Comparison of ENCODE assay signal across 7 mouse cellular contexts in the genomic region with DNA sequence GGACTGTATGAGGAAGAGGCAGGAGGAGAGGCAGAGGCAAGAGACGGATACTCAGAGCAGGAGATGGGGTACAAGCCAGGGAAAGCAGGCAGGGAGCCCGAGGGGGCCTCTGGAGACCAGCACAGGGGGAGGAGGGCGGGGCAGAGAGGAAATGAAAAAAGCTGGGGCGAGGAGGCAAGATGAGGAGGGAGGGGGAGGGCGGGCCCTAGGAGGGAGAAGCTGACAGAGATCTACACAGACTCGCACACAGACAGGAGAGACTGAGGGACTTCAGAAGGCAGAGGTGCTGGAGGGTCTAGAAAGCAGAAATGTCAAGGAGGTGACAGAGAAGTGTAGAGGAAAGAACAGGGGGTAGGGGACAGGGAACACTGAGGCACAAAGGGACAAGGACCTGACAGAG. TPM values are rescaled to one million over a fixed set of nuclear protein-coding genes. Genes with fewer than 3 reads are reported as not detected.
DNase-seq lines count a peak whose midpoint lies in the region; ATAC-seq and TF ChIP-seq lines count a peak whose summit lies in the region.

A gene (plus strand): TSS at position 210 of the 400 bp plus-strand sequence.

- H3K9ac ChIP-seq in MEL (ENCODE audit: control insufficient read depth, low read depth, low read length, poor library complexity, severe bottlenecking) = peak within 1 kb of the TSS; percentile 74
- peak within 1 kb of the TSS; percentile 40; the same call in 1 of the 2 replicates for H3K9ac ChIP-seq in heart, embryonic 13.5 days
- no peak within 1 kb of the TSS for H3K9ac ChIP-seq in liver, embryonic 12.5 days
- no peak within 1 kb of the TSS for H3K9ac ChIP-seq in forebrain, postnatal 0 days

- peak; percentile 87 for DNase-seq in MEL (ENCODE audit: low read depth, low spot score)
- no peak for DNase-seq in forebrain, postnatal 0 days
- no peak for DNase-seq in cerebellum, adult 11 months
- no peak for DNase-seq in frontal cortex, adult 2 months (ENCODE audit: extremely low spot score in 1 of 2, low spot score in 1 of 2)

- no peak for TF ChIP-seq RAD21 in MEL (IDR thresholded peaks at IDR 0.05; ENCODE audit: low read depth, low read length)

- peak within 1 kb of the TSS; percentile 7; the same call in 1 of the 2 replicates for H3K4me2 ChIP-seq in heart, embryonic 13.5 days
- H3K4me2 ChIP-seq in liver, embryonic 12.5 days = 0 out of 2 replicates have a peak within 1 kb of the TSS, but pooled peaks have one; percentile 10
- H3K4me2 ChIP-seq in forebrain, postnatal 0 days (ENCODE audit: low read depth) = no peak within 1 kb of the TSS

- no peak for TF ChIP-seq CTCF in MEL (IDR thresholded peaks at IDR 0.05 in 2 of 3, conservative IDR thresholded peaks at IDR 0.05 in 1 of 3; ENCODE audit: control insufficient read depth in 1 of 3, insufficient read depth in 1 of 3, low read depth in 2 of 3, low read length in 3 of 3, poor library complexity in 1 of 3, severe bottlenecking in 1 of 3)
- no peak for TF ChIP-seq CTCF in forebrain, postnatal 0 days (IDR thresholded peaks at IDR 0.05; ENCODE audit: low read depth)

- peaks cover 6 to 47% of the 10 kb centered on the region in 2 experiments for H3K4me1 ChIP-seq in MEL (ENCODE audit: control insufficient read depth in 1 of 2, insufficient read depth in 2 of 2, low read length in 2 of 2)
- peaks cover 61% of the 10 kb centered on the region for H3K4me1 ChIP-seq in heart, embryonic 13.5 days
- H3K4me1 ChIP-seq in liver, embryonic 12.5 days = peaks cover 77% of the 10 kb centered on the region
- H3K4me1 ChIP-seq in forebrain, postnatal 0 days (ENCODE audit: insufficient read depth) = no peaks in the 10 kb centered on the region

- 11% methylated on average over 5 of the region's 6 CpGs for WGBS in heart, embryonic 13.5 days
- WGBS in liver, embryonic 12.5 days (ENCODE audit: insufficient replicate concordance) = 8% methylated on average over 6 of the region's 6 CpGs
- 16% methylated on average over 6 of the region's 6 CpGs for WGBS in forebrain, postnatal 0 days

- H3K27ac ChIP-seq in MEL (ENCODE audit: control insufficient read depth, low read depth, low read length) = peak within 1 kb of the TSS; percentile 61
- peak within 1 kb of the TSS; percentile 25; the same call in 1 of the 2 replicates for H3K27ac ChIP-seq in heart, embryonic 13.5 days (replicated peaks)
- H3K27ac ChIP-seq in liver, embryonic 12.5 days = peak within 1 kb of the TSS; percentile 7; the same call in 1 of the 2 replicates
- no peak within 1 kb of the TSS for H3K27ac ChIP-seq in forebrain, postnatal 0 days (ENCODE audit: low read depth, low read length)

- H3K36me3 ChIP-seq in MEL (ENCODE audit: control insufficient read depth in 1 of 2, insufficient read depth in 2 of 2, low read length in 2 of 2) = peaks cover 0 to 34% of the 10 kb centered on the region in 2 experiments
- H3K36me3 ChIP-seq in heart, embryonic 13.5 days = no peaks in the 10 kb centered on the region
- H3K36me3 ChIP-seq in liver, embryonic 12.5 days = no peaks in the 10 kb centered on the region
- no peaks in the 10 kb centered on the region for H3K36me3 ChIP-seq in forebrain, postnatal 0 days (ENCODE audit: insufficient read depth)

- peak within 1 kb of the TSS; percentile 57 to 70 for H3K4me3 ChIP-seq in MEL (ENCODE audit: control insufficient read depth in 1 of 2, insufficient read depth in 1 of 2, low read depth in 2 of 2, low read length in 2 of 2)
- no peak within 1 kb of the TSS for H3K4me3 ChIP-seq in heart, embryonic 13.5 days
- H3K4me3 ChIP-seq in liver, embryonic 12.5 days = no peak within 1 kb of the TSS
- no peak within 1 kb of the TSS for H3K4me3 ChIP-seq in forebrain, postnatal 0 days (ENCODE audit: low read depth, low read length)

- TF ChIP-seq EP300 in MEL (IDR thresholded peaks at IDR 0.05; ENCODE audit: low read depth in 1 of 2, low read length in 2 of 2) = no peak

- H3K9me3 ChIP-seq in MEL (replicated peaks; ENCODE audit: insufficient read depth, low read length) = no peaks in the 10 kb centered on the region
- no peaks in the 10 kb centered on the region for H3K9me3 ChIP-seq in heart, embryonic 13.5 days
- H3K9me3 ChIP-seq in liver, embryonic 12.5 days (replicated peaks) = no peaks in the 10 kb centered on the region
- no peaks in the 10 kb centered on the region for H3K9me3 ChIP-seq in forebrain, postnatal 0 days (ENCODE audit: low read length)

- peaks cover 27% of the 10 kb centered on the region for H3K79me2 ChIP-seq in MEL (ENCODE audit: control insufficient read depth, insufficient read depth, low read length, poor library complexity)

- no peaks in the 10 kb centered on the region for H3K27me3 ChIP-seq in MEL (ENCODE audit: control insufficient read depth in 1 of 2, insufficient read depth in 2 of 2, low read length in 2 of 2)
- peaks cover 88% of the 10 kb centered on the region for H3K27me3 ChIP-seq in heart, embryonic 13.5 days (replicated peaks)
- H3K27me3 ChIP-seq in liver, embryonic 12.5 days (replicated peaks) = peaks cover 35% of the 10 kb centered on the region
- no peaks in the 10 kb centered on the region for H3K27me3 ChIP-seq in forebrain, postnatal 0 days (ENCODE audit: insufficient read depth, low read length)

- peak in 1 of 2 experiments; percentile 72; a peak in 2 of 4 replicates for TF ChIP-seq POLR2A in MEL (IDR thresholded peaks at IDR 0.05; ENCODE audit: control insufficient read depth in 1 of 2, insufficient read depth in 1 of 2, low read depth in 1 of 2, low read length in 2 of 2, poor library complexity in 1 of 2)

- ATAC-seq in CD4-positive, CD25-positive, alpha-beta regulatory T cell, adult 4 months = peak; percentile 42
- ATAC-seq in heart, embryonic 13.5 days (ENCODE audit: extremely low read depth, insufficient number of reproducible peaks, low FRiP score, low TSS enrichment) = no peak
- ATAC-seq in liver, embryonic 12.5 days = 0 out of 2 replicates have a peak, but pooled peaks have one; percentile 8
- ATAC-seq in forebrain, postnatal 0 days = no peak

TF ChIP-seq in MEL, 35 proteins besides CTCF, POLR2A, EP300 and RAD21 (continues in another document):
- TF ChIP-seq USF2 (IDR thresholded peaks at IDR 0.05; ENCODE audit: borderline replicate concordance in 1 of 2, insufficient read depth in 1 of 2, low read depth in 1 of 2, low read length in 2 of 2) (no peak), MAFK (IDR thresholded peaks at IDR 0.05; ENCODE audit: borderline replicate concordance, low read depth, low read length) (no peak), CHD1 (IDR thresholded peaks at IDR 0.05; ENCODE audit: low read depth, low read length) (no peak), BHLHE40 (IDR thresholded peaks at IDR 0.05; ENCODE audit: borderline replicate concordance, low read depth, low read length) (no peak), KAT2A (conservative IDR thresholded peaks at IDR 0.05; ENCODE audit: low read depth, low read length) (no peak), MEF2A (IDR thresholded peaks at IDR 0.05; ENCODE audit: extremely low read depth, insufficient replicate concordance, low read depth, low read length, poor library complexity, severe bottlenecking) (no peak), USF1 (IDR thresholded peaks at IDR 0.05; ENCODE audit: low read depth, low read length) (no peak), UBTF (IDR thresholded peaks at IDR 0.05; ENCODE audit: borderline replicate concordance, insufficient read depth, low read depth, low read length) (no peak), ZKSCAN1 (IDR thresholded peaks at IDR 0.05; ENCODE audit: low read depth, low read length) (no peak), ZNF384 (IDR thresholded peaks at IDR 0.05; ENCODE audit: low read depth, low read length) (peak; percentile 54; the same call in 1 of the 2 replicates), SIN3A (IDR thresholded peaks at IDR 0.05; ENCODE audit: low read length) (peak; percentile 56; the same call in 1 of the 2 replicates), CHD2 (IDR thresholded peaks at IDR 0.05; ENCODE audit: low read length) (no peak), ETS1 (IDR thresholded peaks at IDR 0.05; ENCODE audit: low read depth, low read length) (no peak), NRF1 (IDR thresholded peaks at IDR 0.05; ENCODE audit: insufficient read depth, low read depth, low read length, poor library complexity, severe bottlenecking) (no peak), ZMIZ1 (IDR thresholded peaks at IDR 0.05; ENCODE audit: low read depth, low read length) (no peak), TAL1 (IDR thresholded peaks at IDR 0.05; ENCODE audit: low read length) (no peak), MYC (IDR thresholded peaks at IDR 0.05; ENCODE audit: low read depth, low read length) (no peak; the same call in 1 of the 2 replicates), HCFC1 (IDR thresholded peaks at IDR 0.05; ENCODE audit: low read depth, low read length) (peak; percentile 37; the same call in 1 of the 2 replicates), POLR2AphosphoS5 (IDR thresholded peaks at IDR 0.05; ENCODE audit: borderline replicate concordance, low read depth, low read length) (no peak), POLR2AphosphoS2 (IDR thresholded peaks at IDR 0.05; ENCODE audit: low read length) (peak; percentile 63; the same call in 1 of the 2 replicates), JUND (IDR thresholded peaks at IDR 0.05; ENCODE audit: low read depth, low read length) (no peak), MAX (IDR thresholded peaks at IDR 0.05; ENCODE audit: low read length) (no peak), RCOR1 (IDR thresholded peaks at IDR 0.05; ENCODE audit: low read depth, low read length) (no peak), E2F4 (IDR thresholded peaks at IDR 0.05; ENCODE audit: borderline replicate concordance, low read depth, low read length) (no peak), TCF12 (IDR thresholded peaks at IDR 0.05; ENCODE audit: low read depth, low read length) (peak; percentile 38; the same call in 1 of the 2 replicates), ELF1 (IDR thresholded peaks at IDR 0.05; ENCODE audit: low read depth, low read length) (no peak), SMC3 (IDR thresholded peaks at IDR 0.05; ENCODE audit: low read depth, low read length) (no peak), GATA1 (IDR thresholded peaks at IDR 0.05; ENCODE audit: low read depth, low read length) (no peak)

RNA-seq across cellular contexts. Expression of the gene that starts here (rescaled TPM):
- 10 to 100 TPM in 1 of 2 experiments, 1 to 10 TPM in 1; 7.9 to 10.2 TPM for polyA plus RNA-seq in CD4-positive, CD25-positive, alpha-beta regulatory T cell, adult 4 months (2017; shearing (Covaris generic))
- total RNA-seq in MEL (2012; rRNA removed) = 19.6 and 22.8 TPM in 2 replicates
- polyA plus RNA-seq in MEL (2012; ENCODE audit: insufficient read depth in 1 of 2, insufficient read length in 2 of 2, low read depth in 1 of 2, low replicate concordance in 2 of 2, missing spikeins in 1 of 2) = 10 to 100 TPM in 1 of 2 experiments, not detected in 1; 23.7 TPM
- polyA plus RNA-seq in heart, embryonic 13.5 days (2015; fragmentation: Nextera tagmentation; extraction: Ambion mirVana) = 0.32 and 0.59 TPM in 2 replicates
- polyA plus RNA-seq in liver, embryonic 12.5 days (2016; fragmentation: Nextera tagmentation; extraction: Ambion mirVana) = 0.86 and 1.5 TPM in 2 replicates
- 0.15 TPM in 1 of 2 replicates, not detected in the other for total RNA-seq in forebrain, postnatal 0 days (2014; rRNA removed)
- 0.08 and 0.09 TPM in 2 replicates for polyA plus RNA-seq in forebrain, postnatal 0 days (2015; fragmentation: Nextera tagmentation; extraction: Ambion mirVana)
- polyA plus RNA-seq in frontal cortex, adult 2 months (2012; rRNA removed) = 0.20 and 0.25 TPM in 2 replicates

Comparison
In these comparisons a context has a peak if more than half of its experiments do, and no peak if none do; other contexts are left out.
1. RNA of the gene that starts here (total RNA-seq): 19.6 to 22.8 TPM in MEL; 0.15 TPM in forebrain, postnatal 0 days; every median in the first group is over 10 times any median in the second.
2. ATAC-seq: peak in CD4-positive, CD25-positive, alpha-beta regulatory T cell, adult 4 months (single experiment) and liver, embryonic 12.5 days (single experiment); none in heart, embryonic 13.5 days (single experiment) and forebrain, postnatal 0 days (single experiment).
3. H3K4me3 ChIP-seq: peak in MEL (2 of 2); none in heart, embryonic 13.5 days (single experiment), liver, embryonic 12.5 days (single experiment) and forebrain, postnatal 0 days (single experiment).
4. H3K9ac ChIP-seq: peak in MEL (single experiment) and heart, embryonic 13.5 days (single experiment); none in liver, embryonic 12.5 days (single experiment) and forebrain, postnatal 0 days (single experiment).